Mouse (Mus musculus): Measurements from ENCODE around the gene C530008M17Rik. TPM values are rescaled to one million over a fixed set of nuclear protein-coding genes. Genes with fewer than 3 reads are reported as not detected.
A peak's percentile ranks its signal among the peaks of the same experiment; 100 is the strongest.

Gene C530008M17Rik
- polyA plus RNA-seq, 1 experiment: 0.31 TPM

- DNase-seq: peak; percentile 87
- no peaks in the 10 kb centered on the region for H3K27me3 ChIP-seq (replicated peaks; ENCODE audit: control insufficient read depth, insufficient read depth, low read length)
- no peaks in the 10 kb centered on the region for H3K36me3 ChIP-seq (ENCODE audit: control insufficient read depth, insufficient read depth, low read length)
- no peak overlapping the region for H3K27ac ChIP-seq (ENCODE audit: insufficient read depth, low read depth, low read length)
- H3K4me1 ChIP-seq (ENCODE audit: control insufficient read depth, insufficient read depth, low read length): peaks cover 7% of the 10 kb centered on the region; the same call in 1 of the 2 replicates
- TF ChIP-seq POLR2A (IDR thresholded peaks at IDR 0.05; ENCODE audit: low read depth, low read length) (no peak), CTCF (conservative IDR thresholded peaks at IDR 0.05; ENCODE audit: insufficient read depth, insufficient read length, low read depth, low read length) (no peak; the same call in 1 of the 2 replicates)
- H3K4me3 ChIP-seq (ENCODE audit: insufficient read depth, low read depth, low read length): no peak overlapping the region
- 34% methylated on average over 13 of the region's 13 CpGs for WGBS
These were observed 159.6 kb downstream of the C530008M17Rik start for GRCm38 (mm10) chr5:76815786-76816455.

- WGBS: 67% methylated on average over 5 of the region's 5 CpGs
- Histone ChIP-seq H3K4me1 (ENCODE audit: control insufficient read depth, insufficient read depth, low read length) (peaks cover 7% of the 10 kb centered on the region; the same call in 1 of the 2 replicates), H3K27ac (ENCODE audit: insufficient read depth, low read depth, low read length) (no peak overlapping the region), H3K4me3 (ENCODE audit: insufficient read depth, low read depth, low read length) (no peak overlapping the region), H3K27me3 (replicated peaks; ENCODE audit: control insufficient read depth, insufficient read depth, low read length) (no peaks in the 10 kb centered on the region), H3K36me3 (ENCODE audit: control insufficient read depth, insufficient read depth, low read length) (no peaks in the 10 kb centered on the region)
- TF ChIP-seq CTCF (conservative IDR thresholded peaks at IDR 0.05; ENCODE audit: insufficient read depth, insufficient read length, low read depth, low read length) (no peak), POLR2A (IDR thresholded peaks at IDR 0.05; ENCODE audit: low read depth, low read length) (no peak)
- peak; percentile 62 for DNase-seq
These were observed 160.4 kb downstream of the C530008M17Rik start for GRCm38 (mm10) chr5:76816748-76817147.

DNA sequence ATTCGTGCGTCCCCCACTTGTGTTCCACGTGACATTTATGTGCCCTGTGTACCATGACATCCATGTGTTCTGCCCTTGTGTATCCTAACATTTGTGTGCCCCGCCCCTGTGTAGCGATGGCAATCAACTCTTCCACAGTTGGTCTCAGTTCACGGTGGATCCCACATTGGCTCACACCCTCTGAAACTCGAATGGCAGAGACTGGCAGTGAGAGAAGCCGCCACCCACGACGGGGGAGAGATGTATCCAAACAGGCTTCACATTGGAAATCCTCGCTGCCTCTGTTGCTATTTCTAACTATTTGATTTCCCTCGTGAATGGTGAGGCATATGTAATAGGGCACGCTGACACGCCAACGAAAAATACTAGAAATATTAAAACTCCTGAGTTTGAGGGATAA is 161.4 kb downstream of the C530008M17Rik start:
- H3K27me3 ChIP-seq (replicated peaks; ENCODE audit: control insufficient read depth, insufficient read depth, low read length): no peaks in the 10 kb centered on the region
- no peak for DNase-seq
- 91% methylated on average over 15 of the region's 15 CpGs for WGBS
- peaks cover 7% of the 10 kb centered on the region; the same call in 1 of the 2 replicates for H3K4me1 ChIP-seq (ENCODE audit: control insufficient read depth, insufficient read depth, low read length)
- no peaks in the 10 kb centered on the region for H3K36me3 ChIP-seq (ENCODE audit: control insufficient read depth, insufficient read depth, low read length)
- no peak overlapping the region for H3K4me3 ChIP-seq (ENCODE audit: insufficient read depth, low read depth, low read length)
- no peak overlapping the region for H3K27ac ChIP-seq (ENCODE audit: insufficient read depth, low read depth, low read length)
- TF ChIP-seq CTCF (conservative IDR thresholded peaks at IDR 0.05; ENCODE audit: insufficient read depth, insufficient read length, low read depth, low read length) (no peak), POLR2A (IDR thresholded peaks at IDR 0.05; ENCODE audit: low read depth, low read length) (no peak)

- Histone ChIP-seq H3K36me3 (ENCODE audit: control insufficient read depth, insufficient read depth, low read length) (no peaks in the 10 kb centered on the region), H3K4me1 (ENCODE audit: control insufficient read depth, insufficient read depth, low read length) (peaks cover 7% of the 10 kb centered on the region; the same call in 1 of the 2 replicates), H3K4me3 (ENCODE audit: insufficient read depth, low read depth, low read length) (no peak overlapping the region), H3K27ac (ENCODE audit: insufficient read depth, low read depth, low read length) (no peak overlapping the region), H3K27me3 (replicated peaks; ENCODE audit: control insufficient read depth, insufficient read depth, low read length) (no peaks in the 10 kb centered on the region)
- no peak for DNase-seq
- TF ChIP-seq CTCF (conservative IDR thresholded peaks at IDR 0.05; ENCODE audit: insufficient read depth, insufficient read length, low read depth, low read length): no peak
- TF ChIP-seq POLR2A (IDR thresholded peaks at IDR 0.05; ENCODE audit: low read depth, low read length): no peak
- WGBS: 95% methylated on average over 6 of the region's 6 CpGs
These were observed 162.5 kb downstream of the C530008M17Rik start for GRCm38 (mm10) chr5:76818807-76819206.

DNA sequence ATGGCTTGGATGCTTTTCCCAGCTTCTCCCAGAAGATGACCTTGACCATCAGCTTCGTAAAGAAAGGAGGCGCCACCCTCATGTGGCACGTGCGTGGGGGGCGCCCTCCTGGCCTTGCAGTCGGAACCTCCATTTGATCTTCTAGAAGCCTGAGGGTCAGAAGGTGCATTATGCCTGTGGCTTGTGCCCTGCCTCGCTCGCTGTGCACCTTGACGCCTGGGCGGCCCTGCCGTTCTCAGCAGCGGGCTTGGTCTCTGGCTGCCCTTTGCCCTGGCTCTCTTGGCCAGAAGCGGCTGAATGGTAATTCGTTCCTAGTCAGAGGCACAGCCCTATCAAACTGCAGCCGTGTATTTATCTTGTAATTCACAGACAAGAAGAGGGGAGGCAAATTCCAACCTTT is 165.8 kb downstream of the C530008M17Rik start:
- Histone ChIP-seq H3K36me3 (ENCODE audit: control insufficient read depth, insufficient read depth, low read length) (no peaks in the 10 kb centered on the region), H3K4me1 (ENCODE audit: control insufficient read depth, insufficient read depth, low read length) (no peaks in the 10 kb centered on the region), H3K27me3 (replicated peaks; ENCODE audit: control insufficient read depth, insufficient read depth, low read length) (no peaks in the 10 kb centered on the region), H3K4me3 (ENCODE audit: insufficient read depth, low read depth, low read length) (no peak overlapping the region), H3K27ac (ENCODE audit: insufficient read depth, low read depth, low read length) (no peak overlapping the region)
- 40% methylated on average over 15 of the region's 15 CpGs for WGBS
- no peak for TF ChIP-seq POLR2A (IDR thresholded peaks at IDR 0.05; ENCODE audit: low read depth, low read length)
- peak; percentile 71 for DNase-seq

DNA sequence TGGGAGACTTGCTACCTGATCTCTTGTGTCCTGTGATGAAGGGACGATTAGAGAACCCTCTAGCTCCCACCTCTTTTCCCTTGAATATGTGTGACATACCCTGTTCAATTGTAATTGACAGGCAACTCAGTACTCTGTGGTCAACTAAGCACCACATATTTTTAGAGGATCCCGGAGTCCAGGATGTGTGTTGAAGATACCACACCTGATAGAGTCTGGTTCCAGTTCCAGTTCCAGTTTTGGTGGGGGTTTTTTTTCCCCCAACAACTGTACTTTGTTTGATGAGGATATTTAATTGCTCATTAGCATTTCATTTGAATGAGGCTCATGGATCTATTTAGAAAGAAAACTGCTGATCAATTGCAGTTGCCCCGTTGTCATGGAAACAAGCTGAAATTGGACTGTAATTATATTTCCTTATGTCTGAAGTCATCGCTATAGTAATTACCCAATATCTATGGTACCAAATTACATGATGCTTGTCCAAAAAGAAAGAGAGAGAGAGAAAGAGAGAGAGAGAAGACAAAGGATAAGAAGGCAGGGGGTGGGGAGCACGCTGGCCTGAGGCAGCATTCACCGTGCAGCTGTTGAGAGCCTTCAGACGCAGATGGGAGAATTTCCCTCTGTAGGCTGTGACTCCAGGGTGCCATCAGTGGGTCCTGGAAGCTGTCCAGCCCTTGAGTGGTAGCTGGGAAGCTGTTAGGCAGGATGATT is 172.4 kb downstream of the C530008M17Rik start:
- no peaks in the 10 kb centered on the region for H3K4me1 ChIP-seq (ENCODE audit: control insufficient read depth, insufficient read depth, low read length)
- no peak overlapping the region for H3K27ac ChIP-seq (ENCODE audit: insufficient read depth, low read depth, low read length)
- no peaks in the 10 kb centered on the region for H3K27me3 ChIP-seq (replicated peaks; ENCODE audit: control insufficient read depth, insufficient read depth, low read length)
- no peak for DNase-seq
- H3K4me3 ChIP-seq (ENCODE audit: insufficient read depth, low read depth, low read length): no peak overlapping the region
- 92% methylated on average over 7 of the region's 7 CpGs for WGBS
- H3K36me3 ChIP-seq (ENCODE audit: control insufficient read depth, insufficient read depth, low read length): no peaks in the 10 kb centered on the region
- TF ChIP-seq POLR2A (IDR thresholded peaks at IDR 0.05; ENCODE audit: low read depth, low read length) (no peak), CTCF (conservative IDR thresholded peaks at IDR 0.05; ENCODE audit: insufficient read depth, insufficient read length, low read depth, low read length) (no peak)

GRCm38 (mm10) chr5:76832529-76833210 is 176.4 kb downstream of the C530008M17Rik start:
- TF ChIP-seq CTCF (conservative IDR thresholded peaks at IDR 0.05; ENCODE audit: insufficient read depth, insufficient read length, low read depth, low read length) (no peak), POLR2A (IDR thresholded peaks at IDR 0.05; ENCODE audit: low read depth, low read length) (no peak)
- WGBS: 82% methylated on average over 17 of the region's 17 CpGs
- no peaks in the 10 kb centered on the region for H3K36me3 ChIP-seq (ENCODE audit: control insufficient read depth, insufficient read depth, low read length)
- no peaks in the 10 kb centered on the region for H3K4me1 ChIP-seq (ENCODE audit: control insufficient read depth, insufficient read depth, low read length)
- DNase-seq: no peak
- H3K27ac ChIP-seq (ENCODE audit: insufficient read depth, low read depth, low read length): no peak overlapping the region
- H3K27me3 ChIP-seq (replicated peaks; ENCODE audit: control insufficient read depth, insufficient read depth, low read length): no peaks in the 10 kb centered on the region
- H3K4me3 ChIP-seq (ENCODE audit: insufficient read depth, low read depth, low read length): no peak overlapping the region
